Mouse (Mus musculus) c-Kit-positive CD71-positive TER-119-negative erythroid progenitor cells, embryonic 14.5 days (primary cell): ENCODE results near the gene Smarcd1.

ENCODE experiments used
- DNase-seq: peaks from one replicate; pipeline ENCODE4 v3.0.0-alpha.2; 2013; ENCODE audit warnings: low read depth

The Smarcd1 gene

GRCm38 (mm10) chr15:99731678-99732077 is 29.7 kb downstream of the Smarcd1 start:
- DNase-seq = no peak

GRCm38 (mm10) chr15:99733186-99733585 is 31.3 kb downstream of the Smarcd1 start:
- no peak for DNase-seq

- no peak for DNase-seq
Observed at GRCm38 (mm10) chr15:99735631-99736030, 33.7 kb downstream of the Smarcd1 start.

- no peak for DNase-seq
Observed at GRCm38 (mm10) chr15:99736675-99737074, 34.7 kb downstream of the Smarcd1 start.

GRCm38 (mm10) chr15:99740229-99740628 is 38.3 kb downstream of the Smarcd1 start:
- DNase-seq = no peak

GRCm38 (mm10) chr15:99754204-99754603 is 52.3 kb downstream of the Smarcd1 start:
- DNase-seq = no peak
